Mouse (Mus musculus): ENCODE data around the gene Clip4. TPM values are rescaled to one million over a fixed set of nuclear protein-coding genes. Genes with fewer than 3 reads are reported as not detected.

Gene Clip4
- total RNA-seq, 2 experiments from 2014 or later = 154 to 172 TPM

- intact Hi-C loops (cut with DNase I) = loop anchor here (5.0 kb wide), 2 partner anchors 41 to 111 kb away; partner anchors contain the start of gene Togaram2
- DNase-seq = no peak
Measured at GRCm38 (mm10) chr17:71783366-71783735, 15.1 kb downstream of the Clip4 start.

DNA sequence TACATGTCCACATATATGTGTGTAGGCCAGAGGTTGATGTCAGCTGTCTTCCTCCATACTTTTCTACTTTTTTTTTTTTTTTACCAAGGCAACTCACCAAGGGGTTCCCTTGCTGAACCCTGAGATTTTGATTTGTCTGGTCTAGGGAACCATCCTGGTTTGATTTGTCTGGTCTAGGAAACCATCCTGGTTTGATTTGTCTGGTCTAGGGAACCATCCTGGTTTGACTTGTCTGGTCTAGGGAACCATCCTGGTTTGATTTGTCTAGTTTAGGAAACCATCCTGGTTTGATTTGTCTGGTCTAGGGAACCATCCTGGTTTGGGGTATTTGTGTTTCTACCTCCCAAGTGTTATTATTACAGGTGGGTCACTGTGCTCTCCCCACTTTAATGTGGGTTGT lies 18.2 kb downstream of the Clip4 start:
- intact Hi-C loops (cut with DNase I) = no loop called here
- DNase-seq = no peak

GRCm38 (mm10) chr17:71791109-71791508 lies 22.8 kb downstream of the Clip4 start:
- intact Hi-C loops (cut with DNase I) = no loop called here
- DNase-seq = no peak

DNA sequence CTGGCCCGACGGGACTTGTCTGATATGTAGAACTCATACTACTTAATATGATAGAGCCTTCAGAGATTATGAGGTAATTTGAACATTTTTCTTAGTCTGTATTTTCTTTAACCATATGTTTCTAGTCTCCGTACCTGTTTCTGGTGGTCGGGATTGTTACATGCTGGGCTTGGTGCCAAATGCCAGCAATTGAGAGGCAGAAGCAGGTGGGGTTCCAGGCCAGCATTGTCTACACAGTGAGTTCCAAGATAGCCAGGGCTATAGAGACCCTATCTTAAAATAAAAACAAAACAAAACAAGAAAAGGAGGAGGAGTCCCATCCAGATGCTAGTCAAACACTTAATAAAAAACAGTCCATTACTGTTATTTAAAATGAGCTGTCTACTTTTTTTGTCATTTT lies 23.3 kb downstream of the Clip4 start:
- intact Hi-C loops (cut with DNase I) = no loop called here
- DNase-seq = no peak

DNA sequence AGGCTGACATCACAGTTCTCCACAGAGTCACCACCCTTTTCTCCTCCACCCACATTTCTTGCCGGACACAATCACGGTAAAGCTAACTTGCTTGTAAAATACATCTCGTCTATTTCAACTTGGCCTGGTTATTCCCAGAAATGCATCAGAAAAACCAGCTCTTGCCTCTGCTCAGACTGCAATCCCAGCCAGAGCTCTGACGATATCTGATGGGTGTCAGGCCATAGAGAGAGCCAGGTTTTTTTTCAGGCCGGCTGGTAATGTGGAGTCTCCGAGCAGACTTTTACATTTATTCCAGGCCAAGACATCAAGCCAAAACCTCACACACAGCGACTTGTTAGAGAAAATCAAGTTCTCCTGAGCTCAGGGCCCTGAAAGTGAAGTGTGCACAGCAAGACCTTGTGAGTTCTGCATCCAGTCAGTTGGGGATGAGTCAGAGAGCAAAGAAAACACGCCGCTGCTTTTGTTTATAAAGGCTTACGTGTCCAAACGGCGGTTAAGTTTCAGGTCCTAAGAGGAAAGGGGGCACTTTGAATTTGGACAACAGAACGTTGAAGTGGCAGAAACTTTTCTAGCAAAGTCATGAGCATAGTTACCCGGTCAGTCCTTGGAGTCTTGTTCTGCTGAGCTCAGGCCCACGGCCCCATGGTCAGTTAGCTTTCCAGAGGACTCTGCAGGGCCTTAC lies 27.4 kb downstream of the Clip4 start:
- peak; percentile 25 to 55 for DNase-seq
- intact Hi-C loops (cut with DNase I) = no loop called here

- intact Hi-C loops (cut with DNase I) = no loop called here
Measured at GRCm38 (mm10) chr17:71803456-71803855, 35.2 kb downstream of the Clip4 start.

DNA sequence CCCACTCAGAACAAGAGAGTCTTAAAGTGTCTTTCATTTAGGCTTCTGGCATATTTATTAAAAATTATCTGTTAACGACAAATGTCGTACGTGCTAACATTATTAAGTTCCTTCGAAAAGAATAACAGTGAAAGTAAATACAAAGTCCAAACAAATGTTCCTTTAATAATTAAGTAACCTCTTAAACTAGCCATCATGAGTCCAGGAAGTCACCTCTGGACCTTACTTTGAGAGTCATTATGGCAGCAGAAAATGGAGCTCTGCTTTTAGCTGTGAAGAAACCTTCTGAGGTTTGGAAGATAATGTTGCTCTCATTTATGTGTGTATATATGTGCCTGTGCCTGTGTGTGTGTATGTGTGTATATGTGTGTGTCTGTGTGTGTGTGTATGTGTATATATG lies 35.6 kb downstream of the Clip4 start:
- DNase-seq = no peak

More at GRCm38 (mm10) chr17:71803456-71803855, 35.2 kb downstream of the Clip4 start:
- no peak for DNase-seq

DNA sequence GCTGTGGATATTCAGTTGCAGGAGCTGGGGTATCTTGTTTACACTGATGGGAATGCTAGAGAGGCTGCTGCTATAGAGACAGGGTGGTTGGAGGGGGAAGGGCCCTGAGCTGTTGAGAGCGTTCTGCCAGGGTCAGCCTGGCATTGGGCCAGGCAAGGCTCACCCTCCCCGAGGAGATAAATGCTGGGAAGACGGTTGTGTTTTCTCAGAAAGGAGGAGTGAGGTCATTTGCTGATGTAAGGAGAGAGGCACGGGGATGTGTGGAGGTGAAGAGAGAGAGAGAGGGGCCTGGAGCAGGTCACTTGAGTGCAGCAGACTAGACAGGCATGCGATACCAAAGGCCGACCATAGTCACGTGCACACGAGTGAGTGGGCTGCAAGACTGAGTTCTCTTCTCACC lies 42.8 kb downstream of the Clip4 start:
- DNase-seq = peak; percentile 31 to 33
- intact Hi-C loops (cut with DNase I) = no loop called here

More for the DNA sequence above, 35.6 kb downstream of the Clip4 start:
- intact Hi-C loops (cut with DNase I) = no loop called here

GRCm38 (mm10) chr17:71816136-71816864 lies 48.0 kb downstream of the Clip4 start:
- intact Hi-C loops (cut with DNase I) = no loop called here
- DNase-seq = no peak

DNA sequence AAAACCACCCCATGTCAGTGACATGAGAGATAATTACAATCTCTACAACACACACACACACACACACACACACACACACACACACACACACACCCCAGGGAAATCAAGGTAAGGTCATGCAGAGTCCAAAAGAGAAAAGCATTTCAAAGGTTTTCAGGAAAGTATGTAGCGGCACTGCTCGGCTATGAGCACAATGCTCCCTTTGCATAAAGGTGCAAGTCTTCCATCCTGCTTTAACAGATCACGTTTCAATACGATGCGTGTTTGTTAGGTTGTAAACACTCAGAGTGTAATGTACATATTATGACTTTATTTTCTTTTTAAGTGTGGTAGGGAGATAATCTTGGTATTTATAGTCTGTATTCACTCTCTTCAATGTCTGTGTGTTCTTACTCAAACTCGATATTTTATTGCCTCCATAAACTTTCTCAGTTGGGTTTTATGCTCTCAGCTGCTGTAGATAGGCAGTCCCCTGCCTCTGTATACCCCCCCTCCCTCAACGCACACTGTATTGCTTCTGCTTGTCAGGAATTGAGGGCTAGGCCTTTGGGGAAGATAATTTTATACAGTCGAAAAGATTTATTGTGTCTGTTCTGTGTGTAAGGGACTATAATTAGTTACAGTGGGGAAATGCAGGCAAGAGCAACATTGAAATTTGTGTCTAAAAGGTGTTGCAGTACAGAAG lies 55.5 kb downstream of the Clip4 start:
- DNase-seq = no peak
- intact Hi-C loops (cut with DNase I) = no loop called here

DNA sequence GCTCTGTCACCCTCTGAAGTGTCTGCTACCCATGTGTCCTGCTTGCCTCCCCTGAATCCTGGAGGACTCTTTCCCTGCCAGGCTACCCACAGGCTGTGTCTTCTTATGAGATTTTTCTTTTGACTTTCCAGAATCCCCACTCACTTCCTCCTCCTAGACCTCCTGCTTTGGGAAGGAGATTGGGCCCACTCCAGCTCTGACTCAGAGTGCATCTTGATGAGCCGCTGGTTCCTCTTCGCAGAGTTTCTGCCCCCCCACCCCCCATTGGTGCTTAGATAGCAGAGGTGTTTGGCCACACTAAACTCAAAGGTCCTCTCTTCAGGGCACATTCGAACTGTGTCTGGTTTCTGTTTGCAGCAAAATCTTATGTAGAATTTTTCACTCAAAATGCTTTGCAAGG lies 58.3 kb downstream of the Clip4 start:
- intact Hi-C loops (cut with DNase I) = no loop called here
- peak in 1 of 2 experiments; percentile 10 for DNase-seq

DNA sequence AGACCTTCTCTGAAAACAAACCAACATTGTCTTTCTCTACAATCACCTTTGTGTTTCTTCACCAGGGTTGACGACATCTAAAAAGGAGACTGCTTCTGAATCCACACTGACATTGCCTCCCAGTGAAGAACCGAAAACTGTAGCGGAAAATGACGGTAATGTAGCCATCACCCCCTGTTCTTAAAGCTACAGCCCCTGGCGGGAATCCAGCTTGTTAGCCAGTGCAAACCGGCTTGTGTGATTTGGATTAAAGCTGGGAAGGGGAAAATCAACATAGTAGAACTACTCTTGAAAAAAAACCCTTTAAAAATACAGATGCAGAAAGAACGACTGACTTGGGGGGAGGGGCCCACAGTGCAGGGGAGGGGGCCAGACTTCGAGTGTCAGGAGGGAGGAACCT lies 59.4 kb downstream of the Clip4 start:
- intact Hi-C loops (cut with DNase I) = no loop called here

DNA sequence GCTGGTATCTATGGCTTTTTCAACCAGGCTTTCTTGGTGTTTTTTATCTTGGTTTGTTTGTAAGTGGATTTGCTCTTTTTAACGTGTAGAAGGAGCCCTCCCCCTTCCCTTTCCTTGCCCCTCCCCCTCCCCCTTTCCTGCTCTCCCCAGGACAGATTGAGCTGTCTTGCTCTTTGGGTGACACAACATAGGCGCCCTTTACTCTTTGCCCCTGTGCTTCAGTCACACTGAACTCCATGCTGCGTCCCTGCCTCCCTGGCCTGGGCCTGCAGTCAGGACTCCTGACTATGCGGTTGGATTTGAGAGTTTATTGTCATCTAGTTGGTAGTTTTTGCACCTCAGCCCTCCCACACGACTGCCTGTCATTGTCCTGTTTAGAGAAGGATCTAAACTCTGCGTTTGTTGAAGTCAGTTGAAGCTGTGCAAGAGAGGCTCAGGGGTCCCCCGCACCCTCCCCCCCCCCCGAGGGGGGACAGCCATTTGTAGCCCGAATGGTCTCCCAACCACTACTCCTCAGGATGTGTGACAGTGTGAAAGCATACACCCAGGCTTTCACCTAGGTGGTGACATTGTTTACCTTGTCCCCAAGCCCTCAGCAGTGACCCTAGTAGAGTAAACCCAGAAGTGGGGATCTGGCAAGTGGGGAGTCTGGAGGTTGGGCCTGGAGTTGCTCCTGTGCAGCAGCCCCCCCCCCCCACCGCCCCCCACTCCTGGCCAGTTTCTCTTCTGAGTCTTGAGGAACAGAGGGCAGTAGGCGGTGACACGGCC lies 60.6 kb downstream of the Clip4 start:
- intact Hi-C loops (cut with DNase I) = no loop called here
- no peak for DNase-seq

More for the DNA sequence above, 59.4 kb downstream of the Clip4 start:
- DNase-seq = peak in 1 of 2 experiments; percentile 11

DNA sequence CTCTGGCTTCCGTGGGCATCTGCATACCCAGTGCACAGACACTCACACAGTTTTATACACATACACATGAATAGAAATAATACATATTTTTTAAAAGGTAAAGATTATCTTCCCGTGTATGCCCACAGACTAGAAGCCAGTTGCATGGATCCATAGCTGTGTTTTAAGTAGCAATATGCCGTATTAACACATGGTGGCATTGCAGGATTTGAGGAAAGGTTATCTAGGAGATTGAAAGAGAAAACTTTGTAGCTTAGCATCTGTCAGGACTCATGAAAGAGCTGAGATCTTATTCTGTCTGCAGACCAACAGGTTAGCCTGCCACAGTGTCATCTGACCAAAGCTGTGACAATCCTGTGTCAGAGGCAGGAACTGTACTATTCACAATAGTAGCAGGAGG lies 63.7 kb downstream of the Clip4 start:
- DNase-seq = no peak
- intact Hi-C loops (cut with DNase I) = loop anchor here (10.0 kb wide), 1 partner anchor 413 kb away; no protein-coding TSS in a partner anchor

DNA sequence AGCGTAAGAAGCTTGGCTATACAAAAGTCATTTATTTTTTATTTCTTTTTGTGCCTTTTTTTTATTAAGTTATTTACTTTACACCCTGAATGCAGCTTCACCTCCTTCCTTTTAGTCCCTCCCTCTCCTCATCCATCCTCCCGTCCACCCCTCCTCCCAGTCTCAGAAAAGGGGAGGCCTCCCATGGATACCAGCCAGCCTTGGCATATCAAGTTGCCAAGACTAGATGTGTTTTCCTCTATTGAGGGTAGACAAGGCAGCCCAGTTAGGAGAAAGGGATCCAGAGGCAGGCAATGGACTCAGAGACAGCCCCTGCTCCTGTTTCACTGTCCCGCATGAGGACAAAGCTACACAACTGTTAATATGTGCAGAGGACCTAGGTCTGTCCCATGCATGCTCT lies 93.9 kb downstream of the Clip4 start:
- DNase-seq = no peak
- intact Hi-C loops (cut with DNase I) = no loop called here

DNA sequence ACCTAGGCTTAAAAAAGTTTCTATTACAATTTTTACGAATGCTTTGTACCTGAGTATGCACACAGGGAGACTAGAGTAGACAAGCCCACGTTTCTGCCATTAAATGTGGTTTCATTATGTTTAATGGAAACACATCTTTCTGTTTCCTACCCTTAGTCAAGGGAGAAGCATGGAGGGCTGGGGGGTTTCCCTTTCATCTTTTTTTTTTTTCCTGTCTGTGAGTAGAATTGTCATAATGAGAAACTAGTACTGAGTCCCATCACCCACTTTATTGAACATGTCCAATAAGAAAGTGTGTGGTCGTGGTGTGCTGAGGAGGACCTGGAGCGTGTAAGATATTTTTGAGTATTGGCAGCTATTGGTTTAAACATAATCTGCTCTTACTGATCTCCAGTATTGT lies 94.6 kb downstream of the Clip4 start:
- DNase-seq = no peak
- intact Hi-C loops (cut with DNase I) = no loop called here

- intact Hi-C loops (cut with DNase I) = no loop called here
Measured at GRCm38 (mm10) chr17:71864039-71864438, 95.8 kb downstream of the Clip4 start.

GRCm38 (mm10) chr17:71865437-71865836 lies 97.2 kb downstream of the Clip4 start:
- DNase-seq = no peak
- intact Hi-C loops (cut with DNase I) = no loop called here

More at GRCm38 (mm10) chr17:71864039-71864438, 95.8 kb downstream of the Clip4 start:
- DNase-seq = no peak

- intact Hi-C loops (cut with DNase I) = no loop called here
- DNase-seq = no peak
Measured at GRCm38 (mm10) chr17:71867892-71868291, 99.6 kb downstream of the Clip4 start.

DNA sequence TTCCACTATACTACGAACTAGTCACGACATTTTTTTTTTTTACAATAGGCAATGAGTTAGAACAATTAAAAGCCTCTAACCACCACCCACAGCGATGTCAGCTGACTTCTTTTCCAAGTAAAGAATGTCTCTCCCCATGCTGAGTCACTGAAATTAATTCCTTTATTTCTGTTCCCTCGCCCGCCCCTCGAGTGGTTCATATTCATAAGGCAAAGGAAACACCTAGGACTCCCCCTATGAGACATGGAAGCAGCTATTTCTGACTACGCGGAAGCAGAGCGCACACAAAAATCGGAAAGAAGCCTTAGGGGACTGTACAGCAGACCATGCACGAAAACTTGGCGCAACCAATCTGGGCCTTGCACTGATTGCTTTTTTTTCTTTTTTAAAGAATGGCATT lies 100.6 kb downstream of the Clip4 start:
- no peak for DNase-seq
- intact Hi-C loops (cut with DNase I) = no loop called here

Measured in heart, postnatal 14 days (tissue).